Mouse (Mus musculus) cerebellum, adult 2 months (tissue): ENCODE data around the gene Bpgm. TPM values are rescaled to one million over a fixed set of nuclear protein-coding genes. Genes with fewer than 3 reads are reported as not detected.

Experiments used
- DNase-seq, 2 experiments: peaks; one replicate each; pipeline ENCODE4 v3.0.0; 2021
- H3K27ac ChIP-seq: fragments of 200-500 bp; 2 replicates; pipeline ENCODE4 v1.5.1; 2012; ENCODE audit warnings: low read length, control low read depth, inconsistent platforms; ENCODE audit not compliant: insufficient read depth
- H3K27me3 ChIP-seq: fragments of 200-500 bp; 2 replicates; pipeline ENCODE4 v1.6.1; 2012; ENCODE audit warnings: inconsistent platforms, mild to moderate bottlenecking, low read length, moderate library complexity; ENCODE audit not compliant: control insufficient read depth, insufficient read depth
- H3K4me1 ChIP-seq: fragments of 200-500 bp; 2 replicates; pipeline ENCODE4 v1.6.1; 2011; ENCODE audit warnings: low read length; ENCODE audit not compliant: control insufficient read depth, insufficient read depth
- H3K4me3 ChIP-seq: fragments of 200-500 bp; replicated peaks from 2 replicates; pipeline ENCODE3; 2011; ENCODE audit warnings: mild to moderate bottlenecking, low read depth, low read length, control low read depth; ENCODE audit not compliant: insufficient read depth
- CTCF ChIP-seq: fragments of 200-500 bp; IDR thresholded peaks from 2 replicates; pipeline ENCODE4 v1.5.1; 2011; ENCODE audit warnings: low read depth, mild to moderate bottlenecking, control low read depth, low read length, moderate library complexity, borderline replicate concordance; ENCODE audit not compliant: insufficient read depth
- POLR2A ChIP-seq: fragments of 200-500 bp; IDR thresholded peaks from 2 replicates; pipeline ENCODE4 v1.6.1; 2011; ENCODE audit warnings: low read length, control low read depth, borderline replicate concordance; ENCODE audit not compliant: insufficient read depth
- WGBS: fragments of 180-500 bp; shearing (Covaris S2); methylation state at CpG from one replicate; pipeline ENCODE4 v1.1.7; 2018; 5-methylcytosine and 5-hydroxymethylcytosine counted together
- polyA plus RNA-seq: library from polyadenylated mRNA; depleted of rRNA; stranded (reverse); fragments of >200 nt; gene quantifications from 2 replicates; pipeline ENCODE4 v1.2.3, GENCODE M21; 2012

Bpgm gene
- polyA plus RNA-seq, 1 experiment = 117 TPM

- WGBS = 82% methylated on average over 5 of the region's 5 CpGs
- TF ChIP-seq POLR2A (no peak), CTCF (no peak)
Observed at GRCm38 (mm10) chr6:34523476-34523875, 47.5 kb downstream of the Bpgm start.

GRCm38 (mm10) chr6:34525499-34525924 lies 49.5 kb downstream of the Bpgm start:
- 84% methylated on average over 1 of the region's 1 CpGs for WGBS
- H3K4me1 ChIP-seq = no peaks in the 10 kb centered on the region
- H3K27ac ChIP-seq = no peak overlapping the region
- no peak overlapping the region for H3K4me3 ChIP-seq
- H3K27me3 ChIP-seq = no peaks in the 10 kb centered on the region
- TF ChIP-seq CTCF = no peak
- no peak for TF ChIP-seq POLR2A
- no peak for DNase-seq

More at GRCm38 (mm10) chr6:34523476-34523875, 47.5 kb downstream of the Bpgm start:
- Histone ChIP-seq H3K4me3 (no peak overlapping the region), H3K27ac (no peak overlapping the region), H3K27me3 (no peaks in the 10 kb centered on the region), H3K4me1 (no peaks in the 10 kb centered on the region)
- DNase-seq = no peak

- Histone ChIP-seq H3K27me3 (no peaks in the 10 kb centered on the region), H3K27ac (no peak overlapping the region), H3K4me3 (no peak overlapping the region), H3K4me1 (no peaks in the 10 kb centered on the region)
- DNase-seq = no peak
- 71% methylated on average over 6 of the region's 6 CpGs for WGBS
- no peak for TF ChIP-seq POLR2A
- no peak for TF ChIP-seq CTCF
Observed at GRCm38 (mm10) chr6:34525927-34526326, 49.9 kb downstream of the Bpgm start.

GRCm38 (mm10) chr6:34526389-34526788 lies 50.4 kb downstream of the Bpgm start:
- no peak for DNase-seq
- WGBS = 91% methylated on average over 3 of the region's 3 CpGs
- Histone ChIP-seq H3K4me1 (no peaks in the 10 kb centered on the region), H3K27ac (no peak overlapping the region), H3K27me3 (no peaks in the 10 kb centered on the region), H3K4me3 (no peak overlapping the region)
- TF ChIP-seq POLR2A (no peak), CTCF (no peak)

GRCm38 (mm10) chr6:34528131-34528530 lies 52.1 kb downstream of the Bpgm start:
- no peaks in the 10 kb centered on the region for H3K27me3 ChIP-seq
- no peak for TF ChIP-seq POLR2A
- no peak for TF ChIP-seq CTCF
- no peaks in the 10 kb centered on the region for H3K4me1 ChIP-seq
- H3K27ac ChIP-seq = no peak overlapping the region
- H3K4me3 ChIP-seq = no peak overlapping the region
- no peak for DNase-seq
- WGBS = 95% methylated on average over 2 of the region's 2 CpGs

- WGBS = 70% methylated on average over 3 of the region's 3 CpGs
- TF ChIP-seq CTCF (no peak), POLR2A (no peak)
Observed at GRCm38 (mm10) chr6:34529992-34530391, 54.0 kb downstream of the Bpgm start.

GRCm38 (mm10) chr6:34533055-34533454 lies 57.0 kb downstream of the Bpgm start:
- Histone ChIP-seq H3K4me3 (no peak overlapping the region), H3K27me3 (no peaks in the 10 kb centered on the region), H3K27ac (no peak overlapping the region), H3K4me1 (no peaks in the 10 kb centered on the region)
- DNase-seq = no peak
- TF ChIP-seq POLR2A (no peak), CTCF (no peak)
- WGBS = 93% methylated on average over 1 of the region's 1 CpGs

More at GRCm38 (mm10) chr6:34529992-34530391, 54.0 kb downstream of the Bpgm start:
- Histone ChIP-seq H3K4me3 (no peak overlapping the region), H3K27me3 (no peaks in the 10 kb centered on the region), H3K4me1 (no peaks in the 10 kb centered on the region), H3K27ac (no peak overlapping the region)
- DNase-seq = no peak

- DNase-seq = no peak
- no peak overlapping the region for H3K4me3 ChIP-seq
- WGBS = 74% methylated on average over 5 of the region's 5 CpGs
- no peak overlapping the region for H3K27ac ChIP-seq
- H3K27me3 ChIP-seq = no peaks in the 10 kb centered on the region
- TF ChIP-seq CTCF (no peak), POLR2A (no peak)
- H3K4me1 ChIP-seq = no peaks in the 10 kb centered on the region
Observed at GRCm38 (mm10) chr6:34533896-34534295, 57.9 kb downstream of the Bpgm start.

- Histone ChIP-seq H3K27me3 (no peaks in the 10 kb centered on the region), H3K4me1 (no peaks in the 10 kb centered on the region), H3K27ac (no peak overlapping the region), H3K4me3 (no peak overlapping the region)
- no peak for TF ChIP-seq CTCF
- TF ChIP-seq POLR2A = no peak
- WGBS = 34% methylated on average over 4 of the region's 4 CpGs
- DNase-seq = no peak
Observed at GRCm38 (mm10) chr6:34542866-34543265, 66.9 kb downstream of the Bpgm start.
